Mouse (Mus musculus) embryonic stem cell, embryonic (primary cell): ENCODE measurements around the gene Patj.

ENCODE experiments used
- CTCF ChIA-PET, 4 experiments: fragments of 300-600 bp in 2 of 4; fragments of 350-600 bp in 2 of 4; sonication (Branson Sonifier 250); formaldehyde crosslinking; loops; one replicate each; lab custom pipeline; 2022; ENCODE audit warnings: inconsistent platforms in 2 of 4; lab: Charles Lee
- POLR2A ChIA-PET, 4 experiments: fragments of 300-600 bp in 2 of 4; fragments of 350-600 bp in 2 of 4; sonication (Branson Sonifier 250); formaldehyde crosslinking; loops; one replicate each; lab custom pipeline; 2022; ENCODE audit warnings: antibody characterized with exemption in 4 of 4, inconsistent platforms in 1 of 4; lab: Charles Lee

Gene Patj

GRCm38 (mm10) chr4:98395690-98396437, at the start of gene Patj:
Patj (plus strand) TSS chr4:98395785.
- POLR2A ChIA-PET, result interaction anchor here in 3 of 4 experiments (0.7 to 2.1 kb wide), 5 partner anchors 10 to 421 kb away, joined by 3 to 6 read pairs (median 3); partner anchors contain the start of gene Tm2d1 (in 1 of the 3)
- CTCF ChIA-PET, result interaction anchor here in 1 of 4 experiments (0.5 kb wide), 1 partner anchor 527 kb away, joined by 3 read pairs; no protein-coding TSS in a partner anchor

- CTCF ChIA-PET, result no interaction called here
- POLR2A ChIA-PET, result no interaction called here
These were observed 47.0 kb upstream of the Patj start for GRCm38 (mm10) chr4:98348580-98348979.

- POLR2A ChIA-PET, result no interaction called here
- CTCF ChIA-PET, result no interaction called here
These were observed 37.4 kb upstream of the Patj start for GRCm38 (mm10) chr4:98358034-98358809.

GRCm38 (mm10) chr4:98375401-98375800, 20.2 kb upstream of the Patj start:
- ChIA-PET CTCF (interaction anchor here in 1 of 4 experiments (0.5 to 0.6 kb wide), 2 partner anchors 250 to 414 kb away, joined by 3 read pairs; no protein-coding TSS in a partner anchor), POLR2A (no interaction called here)

GRCm38 (mm10) chr4:98376943-98377342, 18.6 kb upstream of the Patj start:
- ChIA-PET CTCF (no interaction called here), POLR2A (interaction anchor here in 1 of 4 experiments (0.6 kb wide), 1 partner anchor 745 kb away, joined by 3 read pairs; no protein-coding TSS in a partner anchor)

- CTCF ChIA-PET, result interaction anchor here in 1 of 4 experiments (0.6 to 0.8 kb wide), 2 partner anchors 62 to 457 kb away, joined by 4 to 5 read pairs; no protein-coding TSS in a partner anchor
- POLR2A ChIA-PET, result interaction anchor here in 2 of 4 experiments (0.6 to 1.9 kb wide), 2 partner anchors 13 to 540 kb away, joined by 3 to 6 read pairs; partner anchors contain the start of gene Patj (in 1 of the 2)
These were observed 12.7 kb upstream of the Patj start, which contains the start of gene Tm2d1 for GRCm38 (mm10) chr4:98382716-98383424. Tm2d1 (minus strand) TSS chr4:98383306.

- POLR2A ChIA-PET, result no interaction called here
- CTCF ChIA-PET, result no interaction called here
These were observed 10.5 kb upstream of the Patj start for GRCm38 (mm10) chr4:98385036-98385435.

GRCm38 (mm10) chr4:98395346-98395689, 267 bp upstream of the Patj start:
- CTCF ChIA-PET, result no interaction called here
- POLR2A ChIA-PET, result interaction anchor here in 1 of 4 experiments (2.1 kb wide), 1 partner anchor 13 kb away, joined by 6 read pairs; the partner anchor contains the start of gene Tm2d1

- CTCF ChIA-PET, result interaction anchor here in 1 of 4 experiments (0.9 to 1.2 kb wide), 2 partner anchors 301 to 650 kb away, joined by 3 read pairs; no protein-coding TSS in a partner anchor
These were observed 5.5 kb downstream of the Patj start for GRCm38 (mm10) chr4:98400926-98401583.

GRCm38 (mm10) chr4:98401584-98401962, 6.0 kb downstream of the Patj start:
- ChIA-PET CTCF (interaction anchor here in 2 of 4 experiments (0.6 to 1.2 kb wide), 3 partner anchors 301 to 1387 kb away, joined by 3 read pairs; no protein-coding TSS in a partner anchor), POLR2A (interaction anchor here in 2 of 4 experiments (0.7 to 1.1 kb wide), 2 partner anchors 326 to 1069 kb away, joined by 3 read pairs; no protein-coding TSS in a partner anchor)

More at GRCm38 (mm10) chr4:98400926-98401583, 5.5 kb downstream of the Patj start:
- POLR2A ChIA-PET, result interaction anchor here in 2 of 4 experiments (0.7 to 1.1 kb wide), 2 partner anchors 327 to 1069 kb away, joined by 3 read pairs; no protein-coding TSS in a partner anchor

GRCm38 (mm10) chr4:98403492-98403891, 7.9 kb downstream of the Patj start:
- POLR2A ChIA-PET, result no interaction called here
- CTCF ChIA-PET, result no interaction called here

GRCm38 (mm10) chr4:98404412-98404811, 8.8 kb downstream of the Patj start:
- CTCF ChIA-PET, result interaction anchor here in 1 of 4 experiments (0.6 kb wide), 1 partner anchor 778 kb away, joined by 6 read pairs; no protein-coding TSS in a partner anchor
- POLR2A ChIA-PET, result interaction anchor here in 1 of 4 experiments (0.6 kb wide), 1 partner anchor 18 kb away, joined by 3 read pairs; no protein-coding TSS in a partner anchor

- CTCF ChIA-PET, result no interaction called here
- POLR2A ChIA-PET, result interaction anchor here in 1 of 4 experiments (1.1 kb wide), 1 partner anchor 11 kb away, joined by 3 read pairs; no protein-coding TSS in a partner anchor
These were observed 12.9 kb downstream of the Patj start for GRCm38 (mm10) chr4:98408455-98408854.

- CTCF ChIA-PET, result interaction anchor here in 1 of 4 experiments (0.7 kb wide), 1 partner anchor 36 kb away, joined by 6 read pairs; no protein-coding TSS in a partner anchor
These were observed 19.6 kb downstream of the Patj start for GRCm38 (mm10) chr4:98415150-98415549.

GRCm38 (mm10) chr4:98428371-98428770, 32.8 kb downstream of the Patj start:
- CTCF ChIA-PET, result no interaction called here
- POLR2A ChIA-PET, result no interaction called here

More at GRCm38 (mm10) chr4:98415150-98415549, 19.6 kb downstream of the Patj start:
- POLR2A ChIA-PET, result interaction anchor here in 1 of 4 experiments (0.7 kb wide), 2 partner anchors 41 to 92 kb away, joined by 3 read pairs; no protein-coding TSS in a partner anchor

- POLR2A ChIA-PET, result interaction anchor here in 1 of 4 experiments (1.4 kb wide), 1 partner anchor 16 kb away, joined by 4 read pairs; no protein-coding TSS in a partner anchor
- CTCF ChIA-PET, result interaction anchor here in 1 of 4 experiments (0.7 kb wide), 1 partner anchor 281 kb away, joined by 4 read pairs; no protein-coding TSS in a partner anchor
These were observed 40.3 kb downstream of the Patj start for GRCm38 (mm10) chr4:98435641-98436457.
